Mouse (Mus musculus) gastrocnemius, adult 18-20 months (tissue): ENCODE results near the gene Eef1akmt1. TPM values are rescaled to one million over a fixed set of nuclear protein-coding genes. Genes with fewer than 3 reads are reported as not detected.

Experiments used
- DNase-seq: peaks from one replicate; pipeline ENCODE4 v3.0.0; 2021; ENCODE audit warnings: low spot score
- total RNA-seq, 2 experiments: library from RNA; stranded (reverse); gene quantifications; 2 replicates each; pipeline ENCODE4 v1.2.3; 2021

The Eef1akmt1 gene
- total RNA-seq, 2 experiments from 2014 or later: 45.1 to 47.3 TPM

DNA sequence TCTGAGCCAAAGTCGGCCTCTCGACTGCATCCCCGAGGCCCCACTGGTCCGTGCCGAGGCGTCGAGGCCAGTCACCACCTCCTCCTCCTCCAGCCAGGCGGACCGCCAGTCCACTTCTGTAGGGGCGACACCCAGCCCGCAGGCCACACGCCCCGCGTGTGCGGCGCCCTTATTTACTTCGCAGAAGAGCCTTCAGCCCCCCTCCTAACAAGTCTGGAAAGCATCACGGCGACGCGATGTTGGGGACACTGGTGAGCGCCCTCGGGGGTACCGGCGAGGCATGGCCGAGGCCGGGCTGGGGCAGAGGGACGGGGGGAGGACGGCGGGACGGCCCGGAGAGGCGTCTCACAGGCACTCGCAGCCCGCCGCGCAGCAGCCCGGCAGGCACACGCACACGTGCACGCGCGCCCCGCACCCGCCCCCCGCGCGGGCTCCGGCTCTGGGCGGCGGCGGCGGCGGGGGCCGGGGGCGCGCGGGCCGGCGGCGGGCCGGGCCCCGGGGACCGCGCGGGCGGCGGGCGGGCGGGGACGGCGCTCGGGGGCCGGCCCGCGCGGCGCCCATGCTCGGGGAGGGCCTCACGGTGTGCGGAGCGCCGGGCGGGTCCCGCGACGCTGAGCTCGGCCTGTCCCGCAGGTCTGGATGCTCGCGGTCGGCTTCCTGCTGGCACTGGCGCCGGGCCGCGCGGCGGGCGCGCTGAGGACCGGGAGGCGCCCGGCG is 46.6 kb downstream of the Eef1akmt1 start, which contains the start of gene Il17d:
TSS of gene Il17d (plus strand) at position 107 of the 717 bp plus-strand sequence.
- DNase-seq: peak; percentile 35

DNA sequence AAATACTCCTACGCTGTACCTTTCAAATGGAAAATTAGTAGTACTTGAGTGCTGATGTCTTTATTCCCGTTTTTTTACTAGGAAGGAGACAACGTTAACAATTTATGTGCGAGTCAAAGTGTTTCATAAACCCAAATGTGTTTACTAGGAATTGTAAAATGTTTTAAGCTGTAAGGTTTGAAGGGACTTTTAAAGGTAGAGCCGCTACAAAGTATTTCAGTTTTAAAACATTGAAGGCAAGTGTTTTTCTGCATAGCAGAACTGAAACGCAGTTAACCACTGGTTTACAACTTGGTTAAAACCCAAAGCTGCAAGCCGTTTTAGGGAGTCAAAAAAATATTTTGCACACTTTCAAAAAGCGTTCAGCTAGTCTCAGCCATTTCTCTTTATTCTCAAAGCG is 47.6 kb downstream of the Eef1akmt1 start:
- DNase-seq: no peak

DNA sequence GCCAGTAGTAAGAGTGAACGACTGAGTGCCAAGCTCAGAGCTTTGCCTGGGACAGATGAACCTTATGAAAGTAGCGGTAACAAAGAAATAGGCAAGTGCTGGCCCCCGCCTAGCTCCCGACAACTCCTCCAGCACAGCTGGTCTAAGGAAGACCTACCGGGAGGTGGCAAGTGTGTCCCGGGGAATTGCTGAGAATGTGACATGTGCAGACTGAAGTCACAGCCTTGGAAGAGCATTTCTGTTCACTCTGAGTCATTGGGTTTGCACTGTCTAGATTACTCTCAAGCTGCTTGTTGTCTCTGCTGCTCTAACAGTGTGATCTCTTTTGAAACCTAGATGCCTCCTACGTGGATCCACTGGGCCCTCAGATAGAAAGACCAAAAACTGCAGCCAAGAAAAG is 54.4 kb downstream of the Eef1akmt1 start:
- no peak for DNase-seq

GRCm38 (mm10) chr14:57515156-57515762 is 56.2 kb downstream of the Eef1akmt1 start:
- no peak for DNase-seq

GRCm38 (mm10) chr14:57509554-57509953 is 61.9 kb downstream of the Eef1akmt1 start:
- no peak for DNase-seq

DNA sequence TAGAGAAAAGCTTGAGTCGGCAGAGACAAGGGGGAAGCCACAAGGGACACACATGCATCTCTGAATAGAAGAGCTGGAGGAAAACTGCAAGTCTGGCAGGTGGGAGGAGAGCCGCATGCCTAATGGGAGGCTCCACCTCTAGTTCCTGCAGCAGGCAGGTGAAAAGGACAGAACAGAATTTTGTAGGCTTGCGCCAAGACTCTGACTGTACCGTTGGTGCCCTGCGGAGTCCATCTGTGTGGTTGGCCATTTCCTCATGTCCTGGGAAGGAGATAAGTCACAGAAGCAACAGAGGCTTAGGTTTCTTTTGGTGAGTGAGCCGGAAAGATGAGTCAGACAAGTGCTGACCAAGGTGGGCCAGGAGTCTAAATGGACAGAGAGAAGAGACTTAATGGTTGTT is 67.7 kb downstream of the Eef1akmt1 start:
- DNase-seq: no peak

Other genes starting within 250 kb of the Eef1akmt1 start
- 1 to 10 TPM; 6.6 to 7.1 TPM for gene Cryl1, start 173.1 kb downstream of the Eef1akmt1 start, total RNA-seq
- gene Ift88, start 147.6 kb downstream of the Eef1akmt1 start, total RNA-seq: 1 to 10 TPM; 3.5 to 4.2 TPM
- gene Il17d, start 46.8 kb downstream of the Eef1akmt1 start, total RNA-seq: 1 to 10 TPM; 1.4 to 1.6 TPM
- gene Xpo4, start 93.8 kb upstream of the Eef1akmt1 start, total RNA-seq: 10 to 100 TPM; 10.1 to 10.9 TPM
- gene Gm49361, start 174.5 kb upstream of the Eef1akmt1 start, total RNA-seq: under 1 TPM; 0.96 to 1.00 TPM
- gene Lats2, start 186.8 kb upstream of the Eef1akmt1 start, total RNA-seq: 10 to 100 TPM; 18.4 to 18.9 TPM
- 10 to 100 TPM; 55.0 to 57.2 TPM for gene Sap18, start 226.6 kb upstream of the Eef1akmt1 start, total RNA-seq